In genomic region chr2:13938118-13938517, GRCm38 (mm10) we compare ENCODE assay signal across 10 mouse cellular contexts.
DNase-seq lines count a peak whose midpoint lies in the region; ATAC-seq lines count a peak whose summit lies in the region.
"Had no signal": no experiment of that assay in that cellular context is flagged by ENCODE, and none has a peak within 500 bp of the region (broad histone marks: within the 10 kb centered on the region; RNA-seq: fewer than 3 reads in every experiment).

No protein-coding gene starts in this region.

- no peak overlapping the region for H3K4me3 ChIP-seq in hindbrain, embryonic 11.5 days (ENCODE audit: low read depth, low read length)
- no peak overlapping the region for H3K4me3 ChIP-seq in hindbrain, embryonic 12.5 days
- H3K4me3 ChIP-seq: limb, embryonic 15.5 days had no signal

- no peak overlapping the region for H3K4me2 ChIP-seq in hindbrain, embryonic 11.5 days (replicated peaks; ENCODE audit: low read depth, low read length)
- no peak overlapping the region for H3K4me2 ChIP-seq in hindbrain, embryonic 12.5 days (replicated peaks)
- H3K4me2 ChIP-seq: limb, embryonic 15.5 days had no signal

- DNase-seq in hindbrain, embryonic 11.5 days (ENCODE audit: low spot score), result peak; percentile 24
- peak; percentile 3 for DNase-seq in right cerebral cortex, adult 18-20 months
- DNase-seq in right cerebral cortex, postnatal 25 days, result no peak
- DNase-seq in embryo, embryonic 10 days (ENCODE audit: low spot score), result peak; percentile 41
- peak; percentile 8 for DNase-seq in thymus, postnatal 25 days
- no peak for DNase-seq in ovary, adult 18-20 months (ENCODE audit: low spot score)
- DNase-seq in gastrocnemius, postnatal 14 days, result no peak
- DNase-seq: adrenal gland, postnatal 25 days had no signal

- intact Hi-C loops in gastrocnemius, postnatal 14 days (cut with DNase I; ENCODE audit: low total_unique reads), result no loop called here

- H3K36me3 ChIP-seq in hindbrain, embryonic 11.5 days (ENCODE audit: control insufficient read depth, insufficient read depth, low read length), result no peaks in the 10 kb centered on the region
- no peaks in the 10 kb centered on the region for H3K36me3 ChIP-seq in hindbrain, embryonic 12.5 days
- H3K36me3 ChIP-seq: limb, embryonic 15.5 days had no signal

- ATAC-seq in hindbrain, embryonic 11.5 days (ENCODE audit: low FRiP score), result no peak
- no peak for ATAC-seq in hindbrain, embryonic 12.5 days (ENCODE audit: low FRiP score)

- no peak overlapping the region for H3K9ac ChIP-seq in hindbrain, embryonic 11.5 days (ENCODE audit: low read depth, low read length)
- H3K9ac ChIP-seq in hindbrain, embryonic 12.5 days, result no peak overlapping the region
- H3K9ac ChIP-seq: limb, embryonic 15.5 days had no signal

- WGBS in hindbrain, embryonic 11.5 days, result 72% methylated on average over 2 of the region's 2 CpGs
- WGBS in hindbrain, embryonic 12.5 days, result 58% methylated on average over 2 of the region's 2 CpGs

- H3K27ac ChIP-seq in hindbrain, embryonic 11.5 days (ENCODE audit: low read depth, low read length), result no peak overlapping the region
- no peak overlapping the region for H3K27ac ChIP-seq in hindbrain, embryonic 12.5 days
- H3K27ac ChIP-seq: limb, embryonic 15.5 days had no signal

- no peaks in the 10 kb centered on the region for H3K4me1 ChIP-seq in hindbrain, embryonic 11.5 days (replicated peaks; ENCODE audit: control insufficient read depth, insufficient read depth, low read length)
- H3K4me1 ChIP-seq in hindbrain, embryonic 12.5 days, result no peaks in the 10 kb centered on the region
- H3K4me1 ChIP-seq: limb, embryonic 15.5 days had no signal

- H3K9me3 ChIP-seq in hindbrain, embryonic 11.5 days (ENCODE audit: control insufficient read depth, low read length), result no peaks in the 10 kb centered on the region
- H3K9me3 ChIP-seq in hindbrain, embryonic 12.5 days (replicated peaks), result no peaks in the 10 kb centered on the region
- H3K9me3 ChIP-seq: limb, embryonic 15.5 days had no signal

- H3K27me3 ChIP-seq in hindbrain, embryonic 11.5 days (ENCODE audit: control insufficient read depth, insufficient read depth, low read length), result no peaks in the 10 kb centered on the region
- H3K27me3 ChIP-seq in hindbrain, embryonic 12.5 days, result no peaks in the 10 kb centered on the region
- H3K27me3 ChIP-seq: limb, embryonic 15.5 days had no signal

Comparison
In these comparisons a context has a peak if more than half of its experiments do, and no peak if none do; other contexts are left out.
1. DNase-seq: peak in hindbrain, embryonic 11.5 days (single experiment), right cerebral cortex, adult 18-20 months (single experiment), embryo, embryonic 10 days (single experiment) and thymus, postnatal 25 days (single experiment); none in right cerebral cortex, postnatal 25 days (single experiment), ovary, adult 18-20 months (single experiment) and gastrocnemius, postnatal 14 days (single experiment).